Mouse (Mus musculus) liver, embryonic 14.5 days (tissue): ENCODE measurements at regions not wholly inside any gene's neighbourhood (a gene's known extent, or its start where the extent isn't known, plus 50 kb on each side); places are given as distances from the start of the nearest gene placed in this dataset.

Source experiments
- CTCF ChIP-seq: IDR thresholded peaks from 2 replicates; pipeline ENCODE4 v1.5.1; 2016; ENCODE audit warnings: antibody characterized with exemption, low read depth, control low read depth
- EP300 ChIP-seq: IDR thresholded peaks from 2 replicates; pipeline ENCODE4 v1.6.1; 2016; ENCODE audit warnings: antibody characterized with exemption, low read depth

GRCm38 (mm10) chr12:70742836-70743235, 82.5 kb upstream of the Frmd6 start:
- TF ChIP-seq EP300 (no peak), CTCF (no peak)
